Mouse (Mus musculus) testis, adult 2 months (tissue): ENCODE measurements at regions not wholly inside any gene's neighbourhood (a gene's known extent, or its start where the extent isn't known, plus 50 kb on each side); places are given as distances from the start of the nearest gene placed in this dataset.

ENCODE experiments used
- CTCF ChIP-seq: fragments of 200-500 bp; IDR thresholded peaks from 2 replicates; pipeline ENCODE4 v1.5.1; 2012; ENCODE audit warnings: low read depth, mild to moderate bottlenecking, inconsistent platforms, low read length, moderate library complexity; ENCODE audit not compliant: control insufficient read depth, insufficient read depth, insufficient replicate concordance
- POLR2A ChIP-seq: fragments of 200-500 bp; IDR thresholded peaks from 2 replicates; pipeline ENCODE4 v1.6.1; 2012; ENCODE audit warnings: low read depth, mild to moderate bottlenecking, inconsistent platforms, low read length, moderate library complexity; ENCODE audit not compliant: control insufficient read depth

DNA sequence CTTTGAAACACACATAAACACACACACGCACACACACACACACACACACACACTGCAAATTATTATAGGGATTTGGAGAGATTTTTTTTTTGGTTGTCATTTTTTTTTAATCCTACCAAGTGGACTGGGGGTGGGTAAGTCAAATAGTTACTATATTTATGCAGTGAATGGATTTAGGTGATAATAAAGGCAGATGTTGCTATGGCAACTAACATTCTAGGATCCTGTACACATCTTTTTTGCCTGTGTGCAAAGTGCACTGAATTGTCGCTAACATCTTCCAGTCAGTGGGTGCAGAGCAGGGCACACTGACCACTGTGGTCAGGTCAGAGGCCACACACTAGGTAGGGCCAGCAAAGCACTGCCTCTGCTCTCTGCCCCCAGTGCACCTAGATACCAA, 68.4 kb upstream of the Cacna1e start:
- TF ChIP-seq POLR2A (no peak), CTCF (no peak)
